Mouse (Mus musculus): ENCODE measurements around the gene Defb35. TPM values are rescaled to one million over a fixed set of nuclear protein-coding genes. Genes with fewer than 3 reads are reported as not detected.
A peak's percentile ranks its signal among the peaks of the same experiment; 100 is the strongest.
"Not testable (repeated sequence)": the region's sequence is repeated elsewhere in the genome, so short reads cannot be mapped to it uniquely, and the experiment has no call there.

Defb35 gene
- polyA plus RNA-seq (2014; fragmentation: Nextera tagmentation; extraction: Ambion mirVana), result not detected in 2 replicates

DNA sequence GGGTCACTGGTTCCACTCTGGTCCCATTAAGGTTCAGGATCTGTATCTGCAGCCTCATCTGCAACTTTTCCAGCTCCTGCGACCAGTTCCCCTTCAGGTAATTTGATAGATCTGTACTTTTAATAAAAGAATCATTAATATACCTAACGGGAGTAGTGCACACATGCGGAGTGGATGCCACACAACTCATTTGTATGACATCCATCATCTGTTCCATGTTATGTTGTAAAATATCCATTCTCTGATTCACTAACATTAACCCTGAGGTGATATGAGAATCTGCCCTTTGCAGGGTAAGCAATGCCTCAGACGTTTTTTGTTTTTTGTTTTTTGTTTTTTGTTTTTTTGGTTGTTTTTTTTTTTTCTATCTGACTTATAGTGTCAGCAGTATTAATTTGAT is at the start of gene Defb35:
TSS of gene Defb35 (plus strand) at position 301 of the 400 bp plus-strand sequence.
- not testable (repeated sequence) for H3K36me3 ChIP-seq (ENCODE audit: control insufficient read depth, insufficient read depth, low read length)

GRCm38 (mm10) chr8:21906290-21906689 is 31.9 kb upstream of the Defb35 start, which contains the start of gene Defb11:
Gene Defb11, minus strand, starts transcription at chr8:21906412.
- H3K27ac ChIP-seq (replicated peaks; ENCODE audit: low read depth, low read length); ATAC-seq (ENCODE audit: low read depth): not testable (repeated sequence)
- peak; percentile 20 for DNase-seq (ENCODE audit: low spot score)

More for the DNA sequence above, at the start of gene Defb35:
- WGBS, result 84% methylated on average over 4 of the region's 4 CpGs
- not testable (repeated sequence) for ATAC-seq (ENCODE audit: low read depth); H3K27ac ChIP-seq (replicated peaks; ENCODE audit: low read depth, low read length); DNase-seq (ENCODE audit: low spot score); H3K27me3 ChIP-seq (replicated peaks; ENCODE audit: control insufficient read depth, insufficient read depth, low read length); H3K4me1 ChIP-seq (ENCODE audit: control insufficient read depth, insufficient read depth, low read length); H3K9me3 ChIP-seq (ENCODE audit: control insufficient read depth, low read length); H3K4me3 ChIP-seq (ENCODE audit: low read depth, low read length); H3K4me2 ChIP-seq (ENCODE audit: low read depth, low read length); H3K9ac ChIP-seq (ENCODE audit: low read depth, low read length)

GRCm38 (mm10) chr8:21911931-21912330 is 26.2 kb upstream of the Defb35 start:
- ATAC-seq (ENCODE audit: low read depth), result no peak
- no peaks in the 10 kb centered on the region for H3K9me3 ChIP-seq (ENCODE audit: control insufficient read depth, low read length)
- no peaks in the 10 kb centered on the region for H3K27me3 ChIP-seq (replicated peaks; ENCODE audit: control insufficient read depth, insufficient read depth, low read length)
- no peak overlapping the region for H3K4me3 ChIP-seq (ENCODE audit: low read depth, low read length)
- no peak overlapping the region for H3K4me2 ChIP-seq (ENCODE audit: low read depth, low read length)
- H3K36me3 ChIP-seq (ENCODE audit: control insufficient read depth, insufficient read depth, low read length), result no peaks in the 10 kb centered on the region
- WGBS, result 8% methylated on average over 1 of the region's 1 CpGs
- DNase-seq (ENCODE audit: low spot score), result no peak
- H3K4me1 ChIP-seq (ENCODE audit: control insufficient read depth, insufficient read depth, low read length), result no peaks in the 10 kb centered on the region
- no peak overlapping the region for H3K9ac ChIP-seq (ENCODE audit: low read depth, low read length)
- no peak overlapping the region for H3K27ac ChIP-seq (replicated peaks; ENCODE audit: low read depth, low read length)

More at GRCm38 (mm10) chr8:21906290-21906689, 31.9 kb upstream of the Defb35 start, which contains the start of gene Defb11:
- H3K4me2 ChIP-seq (ENCODE audit: low read depth, low read length); H3K9ac ChIP-seq (ENCODE audit: low read depth, low read length); H3K27me3 ChIP-seq (replicated peaks; ENCODE audit: control insufficient read depth, insufficient read depth, low read length); H3K9me3 ChIP-seq (ENCODE audit: control insufficient read depth, low read length); H3K4me3 ChIP-seq (ENCODE audit: low read depth, low read length); H3K4me1 ChIP-seq (ENCODE audit: control insufficient read depth, insufficient read depth, low read length); H3K36me3 ChIP-seq (ENCODE audit: control insufficient read depth, insufficient read depth, low read length): not testable (repeated sequence)

GRCm38 (mm10) chr8:21912554-21912953 is 25.6 kb upstream of the Defb35 start:
- Histone ChIP-seq H3K36me3 (ENCODE audit: control insufficient read depth, insufficient read depth, low read length) (no peaks in the 10 kb centered on the region), H3K9me3 (ENCODE audit: control insufficient read depth, low read length) (no peaks in the 10 kb centered on the region), H3K27ac (replicated peaks; ENCODE audit: low read depth, low read length) (no peak overlapping the region), H3K4me3 (ENCODE audit: low read depth, low read length) (no peak overlapping the region), H3K4me2 (ENCODE audit: low read depth, low read length) (no peak overlapping the region), H3K4me1 (ENCODE audit: control insufficient read depth, insufficient read depth, low read length) (no peaks in the 10 kb centered on the region), H3K27me3 (replicated peaks; ENCODE audit: control insufficient read depth, insufficient read depth, low read length) (no peaks in the 10 kb centered on the region), H3K9ac (ENCODE audit: low read depth, low read length) (no peak overlapping the region)
- ATAC-seq (ENCODE audit: low read depth) (no peak), DNase-seq (ENCODE audit: low spot score) (no peak)
- 25% methylated on average over 2 of the region's 2 CpGs for WGBS

GRCm38 (mm10) chr8:21915625-21916024 is 22.5 kb upstream of the Defb35 start:
- Histone ChIP-seq H3K4me3 (ENCODE audit: low read depth, low read length) (no peak overlapping the region), H3K9me3 (ENCODE audit: control insufficient read depth, low read length) (no peaks in the 10 kb centered on the region), H3K4me2 (ENCODE audit: low read depth, low read length) (no peak overlapping the region), H3K27me3 (replicated peaks; ENCODE audit: control insufficient read depth, insufficient read depth, low read length) (no peaks in the 10 kb centered on the region), H3K9ac (ENCODE audit: low read depth, low read length) (no peak overlapping the region), H3K36me3 (ENCODE audit: control insufficient read depth, insufficient read depth, low read length) (no peaks in the 10 kb centered on the region), H3K27ac (replicated peaks; ENCODE audit: low read depth, low read length) (no peak overlapping the region), H3K4me1 (ENCODE audit: control insufficient read depth, insufficient read depth, low read length) (no peaks in the 10 kb centered on the region)
- no peak for DNase-seq (ENCODE audit: low spot score)
- no peak for ATAC-seq (ENCODE audit: low read depth)
- WGBS, result 88% methylated on average over 3 of the region's 3 CpGs

DNA sequence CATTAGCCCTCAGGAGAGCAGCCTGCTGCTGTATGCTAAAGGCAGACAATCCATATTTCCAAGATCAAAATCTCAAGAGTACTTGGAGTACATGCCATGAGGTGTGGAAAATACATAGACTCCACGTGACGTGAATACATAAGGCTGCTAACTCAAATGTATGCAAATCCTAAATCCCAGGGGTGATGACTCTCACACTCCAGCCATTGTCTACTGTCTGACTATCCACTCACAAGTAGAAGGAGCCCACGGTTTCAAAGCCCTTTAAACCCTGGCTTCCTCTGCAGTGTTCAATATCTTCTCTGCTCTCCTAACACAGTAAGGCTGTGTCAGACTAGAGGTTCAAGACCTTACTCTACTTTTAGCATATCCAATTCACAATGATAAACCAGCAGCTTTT is 7.4 kb upstream of the Defb35 start:
- not testable (repeated sequence) for H3K9ac ChIP-seq (ENCODE audit: low read depth, low read length); DNase-seq (ENCODE audit: low spot score); H3K27me3 ChIP-seq (replicated peaks; ENCODE audit: control insufficient read depth, insufficient read depth, low read length); H3K27ac ChIP-seq (replicated peaks; ENCODE audit: low read depth, low read length); H3K4me2 ChIP-seq (ENCODE audit: low read depth, low read length); H3K4me1 ChIP-seq (ENCODE audit: control insufficient read depth, insufficient read depth, low read length); ATAC-seq (ENCODE audit: low read depth); H3K36me3 ChIP-seq (ENCODE audit: control insufficient read depth, insufficient read depth, low read length); H3K4me3 ChIP-seq (ENCODE audit: low read depth, low read length); H3K9me3 ChIP-seq (ENCODE audit: control insufficient read depth, low read length)
- 71% methylated on average over 3 of the region's 3 CpGs for WGBS

- no peak for ATAC-seq (ENCODE audit: low read depth)
- Histone ChIP-seq H3K9ac (ENCODE audit: low read depth, low read length) (no peak within 1 kb of the TSS), H3K36me3 (ENCODE audit: control insufficient read depth, insufficient read depth, low read length) (no peaks in the 10 kb centered on the region), H3K27ac (replicated peaks; ENCODE audit: low read depth, low read length) (no peak within 1 kb of the TSS), H3K4me3 (ENCODE audit: low read depth, low read length) (no peak within 1 kb of the TSS), H3K27me3 (replicated peaks; ENCODE audit: control insufficient read depth, insufficient read depth, low read length) (no peaks in the 10 kb centered on the region), H3K4me2 (ENCODE audit: low read depth, low read length) (no peak within 1 kb of the TSS), H3K9me3 (ENCODE audit: control insufficient read depth, low read length) (no peaks in the 10 kb centered on the region), H3K4me1 (ENCODE audit: control insufficient read depth, insufficient read depth, low read length) (no peaks in the 10 kb centered on the region)
- WGBS, result 86% methylated on average over 6 of the region's 6 CpGs
- no peak for DNase-seq (ENCODE audit: low spot score)
These were observed 5.5 kb upstream of the Defb35 start, which contains the start of gene Defb15 for GRCm38 (mm10) chr8:21932610-21933009. Gene Defb15, minus strand, starts transcription at chr8:21932710.

DNA sequence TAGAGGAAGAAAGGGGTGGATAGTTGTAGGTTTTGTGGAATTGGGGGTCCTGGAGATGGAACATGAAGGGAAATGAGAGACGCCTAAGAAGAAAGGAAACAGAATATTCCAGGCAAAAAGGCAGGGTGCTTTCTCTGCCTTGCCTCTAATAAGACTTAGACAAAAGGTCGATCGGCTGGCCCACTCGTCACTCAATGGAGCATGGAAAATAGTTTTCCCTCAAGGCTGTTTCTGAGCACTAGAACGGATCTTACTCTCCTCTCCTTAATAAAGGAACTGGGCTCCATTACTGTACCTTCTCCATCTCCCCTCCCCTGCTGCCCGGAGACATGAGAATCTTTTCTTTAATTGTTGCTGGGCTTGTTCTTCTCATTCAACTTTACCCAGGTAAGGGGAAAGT is 8.3 kb downstream of the Defb35 start, which contains the start of gene Defb13:
TSS of gene Defb13 (plus strand) at position 301 of the 400 bp plus-strand sequence.
- no peak within 1 kb of the TSS for H3K4me3 ChIP-seq (ENCODE audit: low read depth, low read length)
- 75% methylated on average over 6 of the region's 6 CpGs for WGBS
- no peaks in the 10 kb centered on the region for H3K9me3 ChIP-seq (ENCODE audit: control insufficient read depth, low read length)
- H3K4me1 ChIP-seq (ENCODE audit: control insufficient read depth, insufficient read depth, low read length), result no peaks in the 10 kb centered on the region
- H3K36me3 ChIP-seq (ENCODE audit: control insufficient read depth, insufficient read depth, low read length), result no peaks in the 10 kb centered on the region
- no peaks in the 10 kb centered on the region for H3K27me3 ChIP-seq (replicated peaks; ENCODE audit: control insufficient read depth, insufficient read depth, low read length)
- no peak for DNase-seq (ENCODE audit: low spot score)
- H3K27ac ChIP-seq (replicated peaks; ENCODE audit: low read depth, low read length), result no peak within 1 kb of the TSS
- H3K4me2 ChIP-seq (ENCODE audit: low read depth, low read length), result no peak within 1 kb of the TSS
- no peak within 1 kb of the TSS for H3K9ac ChIP-seq (ENCODE audit: low read depth, low read length)
- no peak for ATAC-seq (ENCODE audit: low read depth)

DNA sequence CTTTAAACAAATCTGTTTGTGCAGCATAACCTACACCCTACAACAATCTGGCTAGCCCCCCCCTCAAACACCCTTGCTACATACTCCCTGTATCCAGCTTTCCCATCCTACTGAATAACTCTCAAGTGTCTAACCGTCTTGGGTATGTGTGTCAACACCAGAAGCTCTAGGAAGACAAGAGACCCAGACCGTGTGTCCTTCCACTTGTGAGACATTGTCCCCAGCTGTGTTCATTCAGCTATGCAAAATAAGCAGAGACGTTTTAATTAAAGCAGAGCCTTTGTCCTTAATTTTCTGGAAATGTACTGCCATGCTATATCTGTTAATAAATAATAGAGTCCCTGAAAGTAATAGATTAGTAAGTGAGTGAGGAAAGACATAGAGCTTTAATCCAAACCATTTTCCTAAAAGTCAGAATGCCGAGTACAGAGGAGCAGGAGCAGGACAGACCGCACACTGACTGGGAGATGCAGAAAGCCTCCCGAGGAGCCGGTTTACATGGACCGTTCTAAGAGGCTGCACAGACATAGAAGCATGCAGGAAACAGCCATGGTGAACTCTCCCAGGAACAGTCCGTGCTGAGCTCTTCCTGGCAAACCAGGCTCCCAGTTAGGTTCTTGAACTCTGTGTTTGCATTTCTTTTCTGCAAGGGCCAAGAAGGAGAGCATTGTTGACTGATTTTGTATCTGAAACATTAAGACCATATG is 9.3 kb downstream of the Defb35 start:
- Histone ChIP-seq H3K9ac (ENCODE audit: low read depth, low read length) (no peak overlapping the region), H3K27me3 (replicated peaks; ENCODE audit: control insufficient read depth, insufficient read depth, low read length) (no peaks in the 10 kb centered on the region), H3K4me1 (ENCODE audit: control insufficient read depth, insufficient read depth, low read length) (no peaks in the 10 kb centered on the region), H3K27ac (replicated peaks; ENCODE audit: low read depth, low read length) (no peak overlapping the region), H3K4me2 (ENCODE audit: low read depth, low read length) (no peak overlapping the region), H3K36me3 (ENCODE audit: control insufficient read depth, insufficient read depth, low read length) (no peaks in the 10 kb centered on the region), H3K4me3 (ENCODE audit: low read depth, low read length) (no peak overlapping the region), H3K9me3 (ENCODE audit: control insufficient read depth, low read length) (no peaks in the 10 kb centered on the region)
- peak; percentile 17 for DNase-seq (ENCODE audit: low spot score)
- ATAC-seq (ENCODE audit: low read depth), result no peak
- WGBS, result 63% methylated on average over 9 of the region's 9 CpGs

All from embryonic facial prominence, embryonic 14.5 days (tissue).